Comparison of ENCODE assay signal across 9 mouse cellular contexts in the genomic region with DNA sequence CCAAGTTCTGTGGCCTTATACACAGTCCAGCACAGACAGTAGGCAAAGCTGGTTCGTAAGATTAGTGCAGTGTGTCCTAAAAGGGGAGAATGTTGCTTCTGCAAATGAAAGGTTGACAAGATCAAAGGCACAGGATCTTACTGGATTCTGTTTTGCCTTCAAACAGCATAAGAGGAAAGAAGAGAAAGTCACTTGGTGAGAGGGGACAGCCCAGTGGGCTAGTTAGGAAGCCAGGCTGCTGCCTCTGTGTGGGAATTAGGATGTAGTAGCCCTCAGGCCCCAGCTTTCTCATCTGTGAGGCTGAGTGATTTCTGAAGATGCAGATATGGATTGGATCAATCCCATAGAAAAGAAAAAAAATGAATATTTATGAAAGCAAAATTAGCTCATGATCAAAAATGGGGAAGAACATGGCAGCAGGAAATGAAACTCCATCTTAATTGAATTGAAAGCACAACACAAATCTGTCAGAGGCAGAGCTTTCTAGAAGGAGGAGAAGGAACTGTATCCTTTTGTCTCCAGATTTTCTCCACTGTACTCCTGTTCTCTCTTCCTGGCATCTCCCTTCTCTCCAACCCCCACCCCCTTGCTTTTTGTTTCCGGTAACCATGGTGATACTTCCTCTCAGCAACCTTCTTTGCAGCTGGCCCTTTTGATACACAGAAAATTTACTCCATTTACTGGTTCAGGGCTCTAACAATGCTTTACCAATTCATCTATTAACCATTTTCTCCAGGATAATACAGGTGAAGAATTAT.
DNase-seq lines count a peak whose midpoint lies in the region; ATAC-seq lines count a peak whose summit lies in the region.
"Had no signal": no experiment of that assay in that cellular context is flagged by ENCODE, and none has a peak within 500 bp of the region (broad histone marks: within the 10 kb centered on the region; RNA-seq: fewer than 3 reads in every experiment).

No protein-coding gene starts in this region.

- no peaks in the 10 kb centered on the region for H3K27me3 ChIP-seq in hindbrain, embryonic 12.5 days
- H3K27me3 ChIP-seq in neural tube, embryonic 12.5 days (replicated peaks) = no peaks in the 10 kb centered on the region
- H3K27me3 ChIP-seq in heart, embryonic 11.5 days (ENCODE audit: control insufficient read depth, insufficient read depth, low read length) = no peaks in the 10 kb centered on the region

- H3K36me3 ChIP-seq in hindbrain, embryonic 12.5 days = no peaks in the 10 kb centered on the region
- H3K36me3 ChIP-seq in neural tube, embryonic 12.5 days = no peaks in the 10 kb centered on the region
- no peaks in the 10 kb centered on the region for H3K36me3 ChIP-seq in heart, embryonic 11.5 days (ENCODE audit: control insufficient read depth, insufficient read depth, low read length)

- no peak overlapping the region for H3K9ac ChIP-seq in hindbrain, embryonic 12.5 days
- no peak overlapping the region for H3K9ac ChIP-seq in neural tube, embryonic 12.5 days
- no peak overlapping the region for H3K9ac ChIP-seq in heart, embryonic 11.5 days (ENCODE audit: low read depth, low read length)

- peaks cover 28% of the 10 kb centered on the region for H3K4me1 ChIP-seq in hindbrain, embryonic 12.5 days
- peaks cover 26% of the 10 kb centered on the region for H3K4me1 ChIP-seq in neural tube, embryonic 12.5 days
- H3K4me1 ChIP-seq in heart, embryonic 11.5 days (ENCODE audit: control insufficient read depth, insufficient read depth, low read length) = no peaks in the 10 kb centered on the region

- no peak overlapping the region for H3K4me3 ChIP-seq in hindbrain, embryonic 12.5 days
- no peak overlapping the region for H3K4me3 ChIP-seq in neural tube, embryonic 12.5 days
- no peak overlapping the region for H3K4me3 ChIP-seq in heart, embryonic 11.5 days (ENCODE audit: low read depth, low read length)

- peak overlapping the region; percentile 37 for H3K4me2 ChIP-seq in hindbrain, embryonic 12.5 days (replicated peaks)
- H3K4me2 ChIP-seq in neural tube, embryonic 12.5 days (replicated peaks) = peak overlapping the region; percentile 58
- H3K4me2 ChIP-seq in heart, embryonic 11.5 days = no peak overlapping the region

- H3K9me3 ChIP-seq in hindbrain, embryonic 12.5 days (replicated peaks) = no peaks in the 10 kb centered on the region
- no peaks in the 10 kb centered on the region for H3K9me3 ChIP-seq in neural tube, embryonic 12.5 days
- no peaks in the 10 kb centered on the region for H3K9me3 ChIP-seq in heart, embryonic 11.5 days (replicated peaks; ENCODE audit: control insufficient read depth, low read length)

- 62% methylated on average over 2 of the region's 2 CpGs for WGBS in hindbrain, embryonic 12.5 days
- WGBS in neural tube, embryonic 12.5 days = 58% methylated on average over 2 of the region's 2 CpGs
- 73% methylated on average over 2 of the region's 2 CpGs for WGBS in heart, embryonic 11.5 days (ENCODE audit: insufficient replicate concordance)

- peak; percentile 1 for DNase-seq in heart, adult 8-10 months (ENCODE audit: low spot score)
- DNase-seq in heart, adult 18-20 months = no peak
- peak; percentile 61 for DNase-seq in embryo, embryonic 11 days
- DNase-seq in thymus, postnatal 10 days (ENCODE audit: low spot score in 2 of 2) = no peak
- DNase-seq in heart, postnatal 4 days = no peak
- DNase-seq: cerebellum, adult 8-10 months had no signal

- peak overlapping the region; percentile 93 for H3K27ac ChIP-seq in hindbrain, embryonic 12.5 days
- peak overlapping the region; percentile 43 for H3K27ac ChIP-seq in neural tube, embryonic 12.5 days
- H3K27ac ChIP-seq in heart, embryonic 11.5 days (ENCODE audit: low read depth, low read length) = no peak overlapping the region

- peak; percentile 66 for ATAC-seq in hindbrain, embryonic 12.5 days (ENCODE audit: low FRiP score)
- ATAC-seq in neural tube, embryonic 12.5 days (ENCODE audit: low FRiP score, low read depth) = peak; percentile 68
- ATAC-seq in heart, embryonic 11.5 days (replicated peaks; ENCODE audit: insufficient number of reproducible peaks, low FRiP score, low TSS enrichment) = no peak

Comparison
In these comparisons a context has a peak if more than half of its experiments do, and no peak if none do; other contexts are left out.
1. DNase-seq: peak in heart, adult 8-10 months (single experiment) and embryo, embryonic 11 days (single experiment); none in heart, adult 18-20 months (0 of 2), thymus, postnatal 10 days (0 of 2) and heart, postnatal 4 days (single experiment).